Mouse (Mus musculus) olfactory bulb, adult 2 months (tissue): ENCODE results near the gene Midn. TPM values are rescaled to one million over a fixed set of nuclear protein-coding genes. Genes with fewer than 3 reads are reported as not detected.

Source experiments
- H3K27ac ChIP-seq: fragments of 200-500 bp; 2 replicates; pipeline ENCODE4 v1.5.1; 2012; ENCODE audit warnings: low read depth, low read length; ENCODE audit not compliant: insufficient read depth
- H3K4me1 ChIP-seq: fragments of 200-500 bp; 2 replicates; pipeline ENCODE4 v1.6.1; 2012; ENCODE audit warnings: low read length; ENCODE audit not compliant: control insufficient read depth, insufficient read depth
- H3K4me3 ChIP-seq: fragments of 200-500 bp; 2 replicates; pipeline ENCODE4 v1.5.1; 2012; ENCODE audit warnings: mild to moderate bottlenecking, low read depth, low read length, moderate library complexity; ENCODE audit not compliant: insufficient read depth
- CTCF ChIP-seq: fragments of 200-500 bp; IDR thresholded peaks from 2 replicates; pipeline ENCODE4 v1.5.1; 2012; ENCODE audit warnings: low read depth, mild to moderate bottlenecking, low read length, moderate library complexity; ENCODE audit not compliant: insufficient read depth
- POLR2A ChIP-seq: fragments of 200-500 bp; IDR thresholded peaks from 2 replicates; pipeline ENCODE4 v1.6.1; 2012; ENCODE audit warnings: mild to moderate bottlenecking, low read depth, low read length, moderate library complexity; ENCODE audit not compliant: insufficient read depth
- WGBS: fragments of 180-500 bp; shearing (Covaris S2); methylation state at CpG from one replicate; pipeline ENCODE4 v1.1.7; 2018; 5-methylcytosine and 5-hydroxymethylcytosine counted together
- polyA plus RNA-seq: library from polyadenylated mRNA; stranded (reverse); fragments of >200 nt; gene quantifications from 2 replicates; pipeline ENCODE4 v1.2.4, GENCODE M21; 2012; ENCODE audit warnings: low replicate concordance; ENCODE audit not compliant: missing spikeins, insufficient read depth, insufficient read length

The Midn gene
- polyA plus RNA-seq, 1 experiment = not detected

GRCm38 (mm10) chr10:80114341-80115284 is 33.5 kb upstream of the Midn start:
- Histone ChIP-seq H3K4me1 (peaks cover 28% of the 10 kb centered on the region), H3K27ac (peak overlapping the region; percentile 37), H3K4me3 (peak overlapping the region; percentile 54)
- TF ChIP-seq CTCF (peak; percentile 67; the same call in 1 of the 2 replicates), POLR2A (no peak)
- WGBS = 5% methylated on average over 27 of the region's 27 CpGs

- H3K4me1 ChIP-seq = peaks cover 33% of the 10 kb centered on the region
- no peak for TF ChIP-seq CTCF
- TF ChIP-seq POLR2A = peak; percentile 61
- WGBS = under 1% methylated on average over 70 of the region's 70 CpGs
- H3K27ac ChIP-seq = peak within 1 kb of the TSS; percentile 37
- peak within 1 kb of the TSS; percentile 74 for H3K4me3 ChIP-seq
Measured at GRCm38 (mm10) chr10:80115290-80115943, 32.7 kb upstream of the Midn start, which contains the start of gene Stk11. Gene Stk11, plus strand, starts transcription at chr10:80115803.

- TF ChIP-seq CTCF (no peak), POLR2A (no peak)
- under 1% methylated on average over 63 of the region's 63 CpGs for WGBS
- peaks cover 33% of the 10 kb centered on the region for H3K4me1 ChIP-seq
- H3K4me3 ChIP-seq = peak overlapping the region; percentile 74
- H3K27ac ChIP-seq = peak overlapping the region; percentile 3; the same call in 1 of the 2 replicates
Measured at GRCm38 (mm10) chr10:80115944-80116335, 32.1 kb upstream of the Midn start.

- peaks cover 33% of the 10 kb centered on the region for H3K4me1 ChIP-seq
- no peak for TF ChIP-seq POLR2A
- no peak for TF ChIP-seq CTCF
- no peak overlapping the region for H3K27ac ChIP-seq
- under 1% methylated on average over 27 of the region's 27 CpGs for WGBS
- peak overlapping the region; percentile 74 for H3K4me3 ChIP-seq
Measured at GRCm38 (mm10) chr10:80116563-80116926, 31.5 kb upstream of the Midn start.

GRCm38 (mm10) chr10:80116927-80117691 is 31.0 kb upstream of the Midn start:
- H3K4me3 ChIP-seq = peak overlapping the region; percentile 74
- 4% methylated on average over 30 of the region's 30 CpGs for WGBS
- no peak overlapping the region for H3K27ac ChIP-seq
- peaks cover 33% of the 10 kb centered on the region for H3K4me1 ChIP-seq
- no peak for TF ChIP-seq CTCF
- TF ChIP-seq POLR2A = no peak

- 26% methylated on average over 1 of the region's 1 CpGs for WGBS
- no peak overlapping the region for H3K27ac ChIP-seq
- TF ChIP-seq CTCF (no peak), POLR2A (no peak)
- H3K4me3 ChIP-seq = peak overlapping the region; percentile 74
- H3K4me1 ChIP-seq = peaks cover 33% of the 10 kb centered on the region
Measured at GRCm38 (mm10) chr10:80117736-80118135, 30.3 kb upstream of the Midn start.

GRCm38 (mm10) chr10:80118552-80118951 is 29.5 kb upstream of the Midn start:
- WGBS = 43% methylated on average over 6 of the region's 6 CpGs
- no peak overlapping the region for H3K27ac ChIP-seq
- peaks cover 33% of the 10 kb centered on the region for H3K4me1 ChIP-seq
- H3K4me3 ChIP-seq = no peak overlapping the region
- no peak for TF ChIP-seq POLR2A
- no peak for TF ChIP-seq CTCF

GRCm38 (mm10) chr10:80120146-80120545 is 27.9 kb upstream of the Midn start:
- no peak for TF ChIP-seq POLR2A
- TF ChIP-seq CTCF = no peak
- no peak overlapping the region for H3K27ac ChIP-seq
- peaks cover 32% of the 10 kb centered on the region for H3K4me1 ChIP-seq
- 54% methylated on average over 2 of the region's 2 CpGs for WGBS
- no peak overlapping the region for H3K4me3 ChIP-seq

GRCm38 (mm10) chr10:80121639-80122038 is 26.4 kb upstream of the Midn start:
- H3K4me3 ChIP-seq = no peak overlapping the region
- no peak overlapping the region for H3K27ac ChIP-seq
- 67% methylated on average over 2 of the region's 2 CpGs for WGBS
- H3K4me1 ChIP-seq = peaks cover 29% of the 10 kb centered on the region
- TF ChIP-seq CTCF (no peak), POLR2A (no peak)
